Mouse (Mus musculus) 3T3-L1 (cell line): ENCODE results near the gene Ndel1.

ENCODE experiments used
- DNase-seq: peaks from one replicate; pipeline ENCODE4 v3.0.0-alpha.2; 2015; ENCODE audit warnings: low read depth, low spot score

Ndel1 gene

DNA sequence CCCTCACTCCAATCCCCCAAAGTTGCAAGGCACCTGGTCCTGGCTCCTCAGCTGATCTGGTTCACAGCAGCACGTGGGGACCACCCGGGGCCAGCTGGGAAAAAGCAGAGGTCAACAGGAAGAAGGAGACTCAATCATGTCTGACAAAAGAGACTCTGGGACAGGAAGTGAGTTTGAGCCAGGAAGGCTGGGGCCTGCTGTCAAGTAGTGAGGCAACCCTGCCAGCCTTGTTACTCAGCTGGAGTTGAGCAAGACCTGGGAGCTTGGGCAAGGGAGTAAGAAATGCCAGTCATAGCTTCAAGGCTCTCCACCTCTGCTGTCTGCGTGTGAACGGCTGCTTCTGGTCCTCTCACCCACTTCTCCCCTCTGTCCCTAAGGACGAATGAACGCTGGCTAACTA is at the start of gene Ndel1:
Gene Ndel1 (minus strand): TSS at position 111 of the 400 bp plus-strand sequence.
- DNase-seq, result peak; percentile 84

DNA sequence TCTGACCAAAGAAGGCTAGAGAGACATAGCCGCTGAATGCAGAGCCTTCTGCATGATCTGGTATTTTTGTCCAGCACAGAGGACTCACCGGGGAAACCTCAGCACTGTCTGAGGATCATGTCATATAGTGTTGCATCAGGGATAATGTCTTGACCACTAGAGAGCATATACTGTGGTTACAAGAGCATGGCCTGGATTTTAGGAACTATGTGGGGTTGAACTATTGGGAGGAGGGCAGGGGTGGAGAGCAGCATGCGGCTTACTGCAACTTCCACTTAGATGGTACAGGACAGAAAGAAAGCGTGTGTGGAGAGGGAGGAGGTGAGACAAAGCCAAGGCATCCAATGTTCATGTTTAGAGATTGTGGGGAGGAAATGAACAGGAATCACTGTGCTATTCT is 42.9 kb upstream of the Ndel1 start:
- DNase-seq, result no peak

DNA sequence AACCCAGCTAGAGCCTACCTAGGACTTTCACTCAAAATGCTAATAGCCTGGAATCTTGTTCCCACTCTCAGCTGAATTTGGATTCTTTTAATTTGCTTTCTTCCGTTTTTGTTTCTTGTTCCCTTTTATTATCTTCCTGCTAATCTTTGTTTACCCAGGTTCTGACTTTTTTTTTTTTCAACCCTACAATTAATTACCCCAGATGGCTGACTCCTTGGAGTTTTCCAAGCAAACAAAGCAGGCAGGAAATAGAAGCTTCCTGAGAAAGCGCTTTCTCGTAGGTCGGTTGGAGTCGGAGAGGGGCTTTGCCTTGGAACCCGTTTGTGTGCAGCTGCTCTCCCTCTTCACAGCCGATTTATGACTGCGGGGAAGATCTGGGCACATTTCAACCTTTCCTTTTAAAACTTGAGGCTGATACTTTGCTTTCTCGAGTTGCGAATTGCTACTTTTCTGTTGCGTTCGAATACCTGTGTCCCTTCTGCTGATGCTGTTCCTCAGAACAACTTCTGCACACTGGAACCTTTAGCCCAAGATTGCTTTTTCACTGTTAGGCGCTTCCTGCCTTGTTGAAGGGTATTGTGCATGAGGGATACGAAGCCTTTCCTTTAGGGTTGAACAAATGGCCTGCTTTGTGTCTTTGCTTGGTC is 40.0 kb upstream of the Ndel1 start:
- no peak for DNase-seq

DNA sequence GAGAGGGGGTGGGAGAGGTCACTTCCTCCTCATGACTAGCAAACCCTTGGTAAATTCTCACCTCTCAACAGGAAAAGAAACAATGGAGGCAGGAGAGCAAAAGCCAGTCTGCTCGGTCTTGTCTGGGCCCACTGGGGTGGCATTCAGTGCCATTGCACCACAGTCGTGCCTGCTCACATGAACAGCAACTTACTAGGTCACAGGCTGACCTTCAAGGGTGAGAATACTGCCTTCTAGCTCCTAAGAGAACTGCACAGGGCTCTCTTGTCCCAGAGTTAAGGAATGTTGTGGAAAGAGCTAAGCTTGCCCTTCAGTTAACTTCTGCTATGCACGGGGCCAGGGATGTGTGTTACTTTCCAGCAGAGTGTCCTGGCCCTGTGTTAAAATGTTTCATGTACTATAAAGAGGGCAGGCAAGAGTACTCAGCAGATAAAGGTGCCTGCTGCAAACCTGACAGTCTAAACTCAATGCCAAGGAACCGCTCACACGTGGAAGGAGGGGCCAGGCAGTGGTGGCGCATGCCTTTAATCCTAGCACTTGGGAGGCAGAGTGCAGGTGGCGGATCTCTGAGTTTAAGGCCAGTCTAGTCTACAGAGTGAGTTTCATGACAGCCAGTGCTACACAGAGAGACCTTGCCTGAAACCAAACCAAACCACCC is 37.3 kb upstream of the Ndel1 start:
- no peak for DNase-seq

DNA sequence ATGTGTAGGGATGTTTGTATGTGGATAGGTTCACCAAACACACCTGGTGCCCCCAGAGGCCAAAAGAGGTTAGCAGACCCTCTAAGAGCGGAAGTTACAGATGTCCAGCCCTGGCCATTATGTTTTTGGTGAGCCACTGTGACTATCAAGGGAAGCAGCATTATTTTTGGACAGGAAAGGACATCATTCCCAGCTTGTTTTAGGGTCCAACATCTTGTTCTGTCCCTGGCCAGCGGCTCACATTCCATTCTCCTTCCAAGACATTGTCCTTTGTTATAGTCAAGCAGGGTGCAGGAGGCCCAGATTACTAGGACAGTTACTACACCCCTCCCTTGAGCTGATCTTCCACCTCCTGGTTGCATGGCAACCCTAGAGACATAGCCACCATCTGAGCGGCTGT is 35.6 kb upstream of the Ndel1 start:
- DNase-seq, result no peak

DNA sequence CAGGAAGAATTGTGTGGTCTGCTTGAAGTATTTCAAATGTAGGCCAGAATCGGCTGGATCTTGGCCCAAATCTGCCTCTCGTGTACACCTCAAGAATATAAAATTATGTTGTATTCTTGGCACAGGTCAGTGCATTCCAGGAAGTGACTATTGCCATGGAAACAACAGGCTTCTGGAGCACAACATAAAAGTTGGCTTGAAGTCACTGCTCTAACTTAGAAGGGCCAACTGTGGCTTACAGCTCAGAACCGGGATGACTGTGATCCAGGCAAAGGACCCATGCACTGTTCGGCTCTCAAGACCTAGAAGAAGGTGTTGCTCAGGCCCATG is 34.8 kb upstream of the Ndel1 start:
- DNase-seq, result peak; percentile 85

DNA sequence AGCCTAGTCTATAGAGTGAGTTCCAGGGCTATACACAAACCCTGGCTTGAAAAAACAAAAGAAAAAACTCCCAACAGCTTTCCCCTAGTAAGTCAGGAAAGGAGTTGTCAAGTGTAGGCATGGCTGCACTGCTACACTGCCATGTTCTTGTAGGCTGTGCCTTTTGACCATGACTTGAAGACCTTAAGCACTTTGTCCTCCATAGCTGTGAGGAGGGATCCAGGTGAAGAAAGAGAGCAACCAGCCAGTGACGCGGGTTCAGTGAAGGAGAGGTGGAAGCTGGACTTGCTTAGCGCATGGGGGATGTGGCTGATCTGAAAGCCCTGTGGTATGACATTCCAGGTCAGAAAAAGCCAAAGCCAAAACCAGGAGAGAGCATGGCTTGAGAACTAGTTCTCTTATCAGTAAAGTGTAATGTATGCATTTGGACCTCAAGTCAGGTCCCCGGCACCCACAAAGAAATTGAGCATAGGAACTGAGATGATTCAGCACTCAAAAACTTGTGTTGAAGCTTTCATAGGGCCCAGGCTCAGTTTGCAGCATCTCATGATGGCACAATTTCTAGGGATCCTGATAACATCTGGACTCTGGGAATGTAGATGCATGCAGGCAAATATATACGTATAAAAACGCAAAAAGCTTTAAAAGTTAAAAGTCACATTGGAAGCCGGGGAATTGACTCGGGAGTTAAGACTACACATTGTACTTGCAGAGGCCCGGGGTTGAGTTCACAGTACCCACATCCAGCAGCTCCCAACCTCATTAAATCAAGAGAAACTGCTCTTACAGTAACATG is 34.2 kb upstream of the Ndel1 start:
- DNase-seq, result no peak

DNA sequence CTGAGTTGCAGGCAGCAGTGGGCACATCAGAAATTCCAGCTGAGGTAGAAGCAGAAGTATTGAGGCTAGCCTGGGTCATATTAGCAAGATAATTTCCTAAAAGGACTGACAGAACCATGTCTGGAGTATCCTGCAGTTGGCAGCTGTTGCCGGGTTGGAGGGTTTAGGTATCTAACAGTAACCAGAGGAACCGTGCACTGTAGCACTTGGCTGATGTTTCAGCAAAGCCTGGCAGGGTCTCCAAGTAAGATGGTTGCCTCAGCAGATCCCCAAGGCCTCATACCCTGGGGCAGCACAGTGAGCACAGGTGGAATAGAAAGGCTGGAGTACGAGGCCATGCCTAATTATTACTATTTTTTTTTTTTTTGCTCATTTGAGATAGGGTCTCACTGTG is 33.5 kb upstream of the Ndel1 start:
- no peak for DNase-seq

DNA sequence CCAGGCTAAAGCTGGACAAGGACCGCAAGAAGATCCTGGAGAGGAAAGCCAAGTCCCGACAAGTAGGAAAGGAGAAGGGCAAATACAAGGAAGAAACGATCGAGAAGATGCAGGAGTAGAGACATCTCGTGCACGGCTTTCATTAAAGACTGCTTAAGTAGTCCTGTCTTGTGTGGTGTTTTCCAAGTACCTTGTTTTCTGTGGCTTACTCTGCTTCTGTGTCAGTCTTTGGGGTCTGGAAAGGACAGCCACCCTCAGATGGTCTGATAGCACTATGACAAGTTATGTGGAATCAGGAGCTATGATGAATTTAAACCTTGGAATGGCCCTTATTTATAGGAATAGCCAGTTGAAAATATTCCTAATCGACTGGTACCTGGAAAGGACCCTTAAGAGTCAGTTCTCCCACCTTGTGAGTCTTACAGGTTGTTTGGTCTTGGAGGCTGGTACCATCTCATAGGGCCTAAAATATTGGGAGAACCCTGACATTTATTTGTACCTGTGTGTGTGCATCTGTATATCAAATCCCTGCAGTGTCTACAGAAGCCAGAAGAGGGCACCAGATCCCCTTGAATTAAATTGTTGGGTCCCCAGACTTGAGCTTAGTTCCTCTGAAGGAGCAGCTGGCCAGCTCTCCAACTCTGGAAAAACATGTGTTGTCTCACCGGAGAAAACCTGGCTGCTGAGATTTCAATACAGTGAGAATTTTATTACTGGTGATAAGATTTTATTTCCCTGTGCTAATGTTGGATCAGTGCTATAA is 32.9 kb upstream of the Ndel1 start:
- DNase-seq, result peak; percentile 92

DNA sequence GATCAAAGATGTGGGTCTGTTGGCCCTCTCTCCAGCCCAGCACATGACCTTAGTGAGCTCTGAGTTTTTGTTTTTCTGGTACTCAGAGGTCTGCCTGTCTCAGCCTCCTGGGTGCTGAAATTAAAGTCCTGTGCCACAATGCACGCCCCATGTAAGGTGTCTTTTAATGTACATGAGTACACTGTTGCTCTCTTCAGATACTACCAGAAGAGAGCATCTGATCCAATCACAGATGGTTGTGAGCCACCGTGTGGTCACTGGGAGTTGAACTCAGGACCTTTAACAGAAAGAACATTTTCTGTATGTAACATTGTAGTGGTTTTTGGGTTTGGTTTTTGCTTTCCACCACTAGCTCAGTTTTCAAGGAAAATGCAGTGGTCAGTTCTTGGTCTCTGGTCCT is 32.1 kb upstream of the Ndel1 start:
- peak; percentile 5 for DNase-seq

DNA sequence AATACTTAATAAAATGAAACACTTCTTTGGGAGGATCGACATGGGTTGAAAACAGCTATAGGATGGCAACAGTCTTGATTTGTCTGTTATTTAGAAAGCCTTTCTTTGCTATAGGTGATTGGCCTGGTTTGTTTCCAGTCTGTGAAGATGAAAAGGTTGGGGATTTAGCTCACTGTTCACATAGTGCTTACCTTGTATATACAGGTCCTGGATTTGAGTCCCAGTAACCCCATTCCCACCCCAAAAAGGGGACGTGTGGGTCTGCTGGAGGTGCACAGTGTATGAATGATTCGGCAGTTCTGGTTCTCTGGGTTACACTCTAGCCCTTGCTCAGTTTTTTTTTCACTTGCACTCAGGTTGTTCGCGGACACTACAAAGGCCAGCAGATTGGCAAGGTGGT is 31.2 kb upstream of the Ndel1 start:
- peak; percentile 9 for DNase-seq

DNA sequence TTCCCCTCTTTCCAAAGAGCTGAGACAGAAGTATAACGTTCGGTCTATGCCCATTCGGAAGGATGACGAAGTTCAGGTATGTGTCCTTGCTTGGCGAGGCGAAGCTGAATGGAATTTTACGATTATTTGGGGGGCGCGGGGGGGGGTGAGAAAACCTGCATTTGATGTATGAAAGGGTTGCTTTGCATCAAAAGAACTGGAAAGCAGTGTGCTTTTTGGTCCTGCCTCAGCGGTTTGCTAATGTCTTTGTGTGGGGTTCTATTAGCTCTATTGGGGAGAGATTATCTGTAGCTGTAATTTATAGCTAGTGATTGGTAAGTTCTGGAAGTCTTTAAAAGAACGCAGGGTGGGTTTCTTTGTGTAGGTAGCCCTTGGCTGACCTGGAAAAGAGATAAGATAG is 30.7 kb upstream of the Ndel1 start:
- peak; percentile 6 for DNase-seq

DNA sequence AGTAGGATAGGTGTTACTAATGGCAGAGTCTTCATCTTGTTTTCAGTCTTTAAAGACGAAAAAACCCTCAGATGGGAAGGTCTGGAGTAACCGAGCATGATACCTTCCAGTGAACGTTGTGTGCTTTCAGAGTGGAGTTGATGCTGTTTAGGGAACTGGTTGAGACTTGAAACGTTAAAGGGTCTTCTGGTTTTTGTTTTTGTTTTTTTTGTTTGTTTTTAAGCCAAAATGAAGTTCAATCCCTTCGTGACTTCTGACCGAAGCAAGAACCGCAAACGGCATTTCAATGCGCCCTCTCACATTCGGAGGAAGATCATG is 30.3 kb upstream of the Ndel1 start:
- DNase-seq, result no peak

DNA sequence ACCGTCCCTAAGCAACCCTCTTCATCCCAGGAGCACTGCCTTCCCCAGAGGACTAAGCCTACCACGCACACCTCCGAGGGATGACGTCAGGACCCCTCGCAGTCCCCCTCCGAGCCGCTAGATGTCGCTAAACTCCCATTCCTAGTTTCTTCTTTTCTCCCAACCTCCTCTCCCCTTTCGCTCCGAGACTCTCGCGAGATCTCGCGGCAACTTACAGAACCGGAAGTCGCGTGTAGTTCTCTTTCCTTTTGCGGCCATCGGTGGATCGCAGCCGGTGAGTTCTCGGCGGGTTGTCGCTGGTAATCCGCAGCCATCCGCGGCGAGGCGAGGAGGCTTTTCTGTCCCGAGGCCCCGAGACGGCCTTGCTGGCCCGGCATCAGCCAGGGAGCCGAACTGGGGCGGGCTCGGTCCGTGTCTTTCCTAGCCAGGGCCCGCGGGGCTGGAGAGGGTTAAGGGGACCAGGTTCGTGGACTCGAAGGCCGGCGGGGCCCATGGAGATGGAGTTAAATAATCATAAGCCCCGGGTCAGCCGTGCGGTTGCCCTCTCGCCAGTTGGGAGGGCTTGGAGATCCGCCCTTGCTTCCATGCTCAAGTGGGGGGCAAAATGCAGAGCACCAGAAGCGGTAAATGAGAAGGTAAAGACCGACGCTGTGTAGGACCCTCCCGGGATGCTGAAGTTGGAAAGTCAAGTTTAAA is 29.8 kb upstream of the Ndel1 start, which contains the start of gene Rpl26:
Gene Rpl26 (plus strand): TSS at position 233 of the 696 bp plus-strand sequence.
- DNase-seq, result peak; percentile 99

DNA sequence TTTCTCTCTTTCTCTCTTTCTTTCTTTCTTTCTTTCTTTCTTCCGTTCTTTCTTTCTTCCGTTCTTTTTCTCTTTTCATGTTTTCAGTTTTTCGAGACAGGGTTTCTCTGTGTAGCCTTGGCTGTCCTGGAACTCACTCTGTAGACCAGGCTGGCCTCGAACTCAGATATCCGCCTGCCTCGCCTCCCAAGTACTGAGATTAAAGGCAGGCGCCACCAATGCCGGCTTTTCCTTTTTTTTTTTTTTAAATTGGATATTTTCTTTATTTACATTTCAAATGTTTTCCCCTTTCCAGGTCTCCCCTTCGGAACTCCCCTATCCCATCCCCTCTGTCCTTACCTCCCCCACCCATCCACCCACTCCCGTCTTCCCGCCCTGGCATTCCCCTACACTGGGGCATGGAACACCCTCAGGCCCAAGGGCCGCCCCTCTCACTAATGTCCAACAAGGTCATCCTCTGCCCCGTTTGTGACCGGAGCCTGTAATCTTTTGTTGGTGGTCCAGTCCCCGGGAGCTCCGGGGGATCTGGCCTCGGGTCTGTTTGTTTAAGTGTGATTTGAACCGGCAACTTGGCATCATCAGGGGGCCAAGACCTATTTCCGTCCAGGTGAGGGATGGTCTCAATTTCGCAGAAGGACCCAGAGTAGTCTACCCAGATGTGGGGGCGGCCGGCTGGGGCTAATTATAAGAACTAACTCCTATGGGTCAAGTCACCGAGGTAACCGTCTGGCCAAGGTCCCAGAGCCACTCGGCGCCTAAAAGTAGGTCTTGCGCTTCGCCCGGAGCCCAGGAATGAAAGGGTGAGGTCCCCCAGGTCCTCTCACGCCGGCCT is 29.1 kb upstream of the Ndel1 start:
- no peak for DNase-seq

DNA sequence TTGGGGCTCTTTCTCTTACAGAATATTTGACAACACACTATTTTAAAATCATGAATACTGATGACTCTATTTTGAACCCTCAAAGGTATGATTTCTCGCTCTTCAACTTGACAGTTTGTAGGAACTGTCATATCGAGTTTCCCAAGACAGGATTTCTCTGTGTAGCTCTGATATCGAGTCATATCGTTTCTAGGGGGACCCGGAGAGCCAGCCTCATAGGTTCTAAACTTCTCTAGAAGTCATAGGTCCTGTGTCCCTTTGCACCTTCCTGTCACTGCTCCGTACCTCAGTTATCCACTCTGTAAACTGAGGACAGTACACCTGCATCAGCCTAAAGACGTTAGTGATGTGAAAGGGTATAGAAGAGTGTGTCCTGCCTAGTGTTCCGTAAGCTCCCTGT is 28.2 kb upstream of the Ndel1 start:
- DNase-seq, result no peak

DNA sequence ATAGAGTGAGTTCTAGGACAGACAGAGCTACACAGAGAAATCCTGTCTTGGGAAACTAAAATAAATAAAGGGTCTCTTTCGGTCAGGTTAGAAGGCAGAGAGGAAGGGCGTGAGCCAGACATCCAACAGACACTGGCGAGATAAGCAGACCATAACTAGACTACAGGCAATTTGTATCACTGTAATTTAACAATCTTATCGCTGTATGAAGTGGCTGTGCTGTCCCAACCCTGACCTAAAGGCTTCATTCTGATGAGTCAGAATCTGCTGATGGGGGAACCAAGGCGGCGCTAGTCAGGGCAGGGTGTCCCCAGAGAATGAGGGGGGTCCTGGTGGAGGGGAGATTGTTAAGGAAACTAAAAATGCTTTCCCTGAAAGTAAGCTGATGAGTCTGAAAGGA is 27.1 kb upstream of the Ndel1 start:
- DNase-seq, result no peak

DNA sequence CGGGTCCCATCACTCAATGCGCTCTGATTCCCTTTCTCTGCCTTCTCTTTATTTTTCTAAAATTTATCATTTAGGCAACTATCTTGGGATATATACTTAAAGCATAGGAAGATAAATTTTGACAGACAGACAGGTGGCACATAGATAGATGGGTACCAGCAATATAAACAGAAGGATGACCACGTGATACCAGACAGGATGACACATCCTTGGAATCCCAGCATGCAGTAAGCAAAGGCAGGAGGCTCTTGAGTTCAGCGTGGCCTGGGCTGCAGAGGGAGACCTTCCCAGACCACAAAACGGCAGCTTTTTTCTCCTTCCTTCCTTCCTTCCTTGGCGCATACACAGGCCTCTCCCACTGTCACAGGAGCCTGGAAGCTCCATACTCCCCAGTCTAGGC is 26.2 kb upstream of the Ndel1 start:
- no peak for DNase-seq

DNA sequence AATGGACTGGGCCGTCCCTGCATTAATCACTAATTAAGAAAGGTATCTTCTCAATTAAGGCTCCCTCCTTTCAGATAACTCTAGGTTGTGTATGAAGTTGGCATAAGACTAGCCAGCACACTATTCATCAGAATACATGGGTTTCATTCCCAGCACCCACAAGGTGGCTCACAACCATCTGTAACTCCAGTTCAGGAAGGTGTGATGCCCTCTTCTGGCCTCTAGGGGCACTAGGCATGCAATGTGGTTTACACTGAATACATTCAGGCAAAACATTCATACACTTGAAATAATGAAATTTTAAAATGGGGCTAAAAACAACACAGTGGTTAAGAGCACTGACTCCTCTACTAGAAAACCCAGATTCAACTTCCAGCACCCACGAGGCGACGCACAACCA is 25.5 kb upstream of the Ndel1 start:
- peak; percentile 79 for DNase-seq

DNA sequence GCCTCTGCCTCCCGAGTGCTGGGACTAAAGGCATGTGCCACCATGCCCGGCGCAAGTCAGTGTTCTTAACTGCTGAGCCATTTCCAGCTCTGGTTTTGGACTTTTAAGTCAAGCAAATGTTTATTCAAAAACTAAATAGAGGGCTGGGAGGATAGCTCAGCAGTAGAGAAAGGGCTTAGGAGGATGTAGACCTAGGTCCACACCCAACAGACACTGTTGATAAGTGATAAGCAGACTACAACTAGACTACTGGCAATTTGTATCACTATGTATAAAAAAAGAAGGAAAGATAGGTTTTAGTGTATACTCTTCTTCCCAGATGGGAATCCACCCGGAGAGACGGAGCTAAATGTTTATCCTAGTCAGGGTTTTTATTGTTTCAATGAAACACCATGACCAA is 24.6 kb upstream of the Ndel1 start:
- DNase-seq, result no peak

DNA sequence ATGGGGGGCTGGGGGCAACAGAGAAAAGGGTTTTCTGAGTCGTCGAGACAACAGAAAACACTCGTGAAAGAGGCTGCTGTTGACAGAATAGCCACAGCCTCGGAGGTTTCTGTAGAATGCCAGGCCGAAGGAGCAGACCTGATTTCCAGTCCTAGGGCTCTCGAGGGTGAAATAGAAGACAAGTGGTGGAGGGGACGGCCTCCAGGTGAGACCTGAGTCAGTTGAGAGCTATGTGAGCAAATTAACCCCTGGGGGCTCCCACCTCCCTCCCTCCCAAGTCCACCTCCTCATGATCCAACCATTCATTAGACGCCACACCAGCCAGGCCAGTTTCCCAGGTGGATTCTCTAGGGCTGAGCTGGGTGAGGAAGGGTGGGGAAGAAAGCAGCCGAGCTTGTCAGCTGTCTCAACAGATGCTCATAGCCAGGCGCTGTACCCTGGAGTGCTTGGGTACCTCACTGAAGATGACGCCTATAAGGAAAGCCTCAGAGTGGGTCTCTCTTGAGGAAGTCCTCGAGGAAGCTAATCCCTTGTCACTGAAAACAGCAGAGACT is 22.3 kb upstream of the Ndel1 start:
- DNase-seq, result no peak
